Mouse (Mus musculus) C3H10T1/2 (cell line): Measurements from ENCODE around the gene Wdr64. TPM values are rescaled to one million over a fixed set of nuclear protein-coding genes. Genes with fewer than 3 reads are reported as not detected.

Experiments used
- polyA plus RNA-seq, 2 experiments: library from polyadenylated mRNA; unstranded; fragments of >200 nt; fragmentation: generic; extraction: Trizol; gene quantifications; one replicate each; pipeline ENCODE4 v1.2.1; 2012; ENCODE audit warnings: missing spikeins in 2 of 2

Wdr64 gene
- not detected for polyA plus RNA-seq

GRCm38 (mm10) chr1:175698293-175698692 lies at the start of gene Wdr64:
Gene Wdr64 (plus strand): TSS chr1:175698593.

GRCm38 (mm10) chr1:175692246-175692996 lies 6.0 kb upstream of the Wdr64 start, which contains the start of the genes Opn3 and Chml:
Gene Opn3 (minus strand): TSS chr1:175692776.
Gene Chml (minus strand): TSS chr1:175692901.

Other genes starting within 250 kb of the Wdr64 start
- 1 to 10 TPM in 1 of 2 experiments, under 1 TPM in 1; 0.02 to 2.2 TPM for gene Rgs7, start 206.1 kb upstream of the Wdr64 start, polyA plus RNA-seq
- gene Kmo, start 78.2 kb upstream of the Wdr64 start, polyA plus RNA-seq: under 1 TPM in 1 of 2 experiments, not detected in 1; 0.01 TPM
- 100 to 1,000 TPM in 1 of 2 experiments, 10 to 100 TPM in 1; 55.3 to 140 TPM for gene Fh1, start 73.0 kb upstream of the Wdr64 start, polyA plus RNA-seq
- gene Opn3, start 5.8 kb upstream of the Wdr64 start, polyA plus RNA-seq: 1 to 10 TPM in 1 of 2 experiments, under 1 TPM in 1; 0.96 to 1.6 TPM
- gene Chml, start 5.7 kb upstream of the Wdr64 start, polyA plus RNA-seq: under 1 TPM; 0.04 to 0.21 TPM
- 1 to 10 TPM; 3.8 to 6.2 TPM for gene Exo1, start 182.0 kb downstream of the Wdr64 start, polyA plus RNA-seq
- not detected for gene Gm38100, start 221.7 kb downstream of the Wdr64 start, polyA plus RNA-seq